ENCODE assay signal across 9 mouse cellular contexts in the genomic region with DNA sequence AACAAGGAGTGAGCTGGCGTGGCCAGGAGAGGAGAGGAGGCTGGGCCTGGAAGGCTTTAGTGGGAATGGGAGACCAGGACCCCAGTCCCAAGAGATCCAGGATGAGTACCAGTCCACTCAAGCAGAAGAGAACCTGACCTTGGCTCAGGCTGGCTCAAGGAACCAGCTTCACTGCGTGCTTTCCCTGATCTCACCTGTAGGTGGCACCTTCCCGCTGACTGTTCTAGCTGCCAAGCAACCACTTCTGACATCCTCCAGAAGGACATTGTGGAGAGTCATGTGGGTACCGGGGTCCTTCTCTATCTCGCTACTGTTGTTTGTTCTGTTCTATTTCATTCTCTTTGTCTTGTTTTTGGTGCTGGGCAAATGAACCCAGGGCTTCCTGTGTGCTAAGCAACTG.
DNase-seq lines count a peak whose midpoint lies in the region; ATAC-seq lines count a peak whose summit lies in the region.
"Had no signal": no experiment of that assay in that cellular context is flagged by ENCODE, and none has a peak within 500 bp of the region (broad histone marks: within the 10 kb centered on the region; RNA-seq: fewer than 3 reads in every experiment).

No protein-coding gene starts in this region.

- no peak overlapping the region for H3K4me2 ChIP-seq in limb, embryonic 11.5 days (ENCODE audit: low read depth, severe bottlenecking)
- H3K4me2 ChIP-seq: midbrain, embryonic 12.5 days had no signal

- no peak; the same call in 1 of the 2 replicates for ATAC-seq in limb, embryonic 11.5 days (ENCODE audit: insufficient number of reproducible peaks, low FRiP score, low TSS enrichment, low read depth)

- peak; percentile 3 for DNase-seq in thymus, postnatal 0 days (ENCODE audit: low spot score)
- DNase-seq in thymus, adult 18-20 months: no peak
- peak; percentile 53 to 60 for DNase-seq in adrenal gland, adult 18-20 months (ENCODE audit: low spot score in 2 of 2)
- DNase-seq in embryo, embryonic 10 days (ENCODE audit: low spot score): peak; percentile 80
- peak; percentile 40 to 62 for DNase-seq in heart, postnatal 14 days
- peak; percentile 81 for DNase-seq in limb, embryonic 11.5 days (ENCODE audit: low spot score)
- DNase-seq in right cerebral cortex, postnatal 10 days (ENCODE audit: low spot score in 2 of 2): peak; percentile 42 to 52
- DNase-seq in Muller cell, postnatal 12 days (ENCODE audit: inconsistent ontology term): no peak

- intact Hi-C loops in heart, postnatal 14 days (cut with DNase I): loop anchor here (10.0 kb wide), 1 partner anchor 323 kb away; a partner anchor contains a TSS

- H3K27ac ChIP-seq in limb, embryonic 11.5 days (replicated peaks; ENCODE audit: low read depth, low read length): no peak overlapping the region
- H3K27ac ChIP-seq: midbrain, embryonic 12.5 days had no signal

- peaks cover 3% of the 10 kb centered on the region; the same call in 1 of the 2 replicates for H3K27me3 ChIP-seq in limb, embryonic 11.5 days (ENCODE audit: control insufficient read depth, insufficient read depth, low read length)
- H3K27me3 ChIP-seq: midbrain, embryonic 12.5 days had no signal

- H3K9me3 ChIP-seq in limb, embryonic 11.5 days (ENCODE audit: control insufficient read depth, low read length): no peaks in the 10 kb centered on the region
- H3K9me3 ChIP-seq: midbrain, embryonic 12.5 days had no signal

- no peaks in the 10 kb centered on the region; the same call in 1 of the 2 replicates for H3K36me3 ChIP-seq in limb, embryonic 11.5 days (ENCODE audit: control insufficient read depth, insufficient read depth, low read length)
- H3K36me3 ChIP-seq: midbrain, embryonic 12.5 days had no signal

- H3K9ac ChIP-seq in limb, embryonic 11.5 days (ENCODE audit: low read length): no peak overlapping the region
- H3K9ac ChIP-seq: midbrain, embryonic 12.5 days had no signal

- 42% methylated on average over 5 of the region's 5 CpGs for WGBS in limb, embryonic 11.5 days

- peaks cover 2% of the 10 kb centered on the region; the same call in 1 of the 2 replicates for H3K4me1 ChIP-seq in limb, embryonic 11.5 days (ENCODE audit: control insufficient read depth, insufficient read depth, low read length)
- H3K4me1 ChIP-seq: midbrain, embryonic 12.5 days had no signal

- H3K4me3 ChIP-seq in limb, embryonic 11.5 days (ENCODE audit: low read depth, low read length): no peak overlapping the region
- H3K4me3 ChIP-seq: midbrain, embryonic 12.5 days had no signal

Comparison
In these comparisons a context has a peak if more than half of its experiments do, and no peak if none do; other contexts are left out.
1. DNase-seq: peak in thymus, postnatal 0 days (single experiment), adrenal gland, adult 18-20 months (2 of 2), embryo, embryonic 10 days (single experiment), heart, postnatal 14 days (2 of 2), limb, embryonic 11.5 days (single experiment) and right cerebral cortex, postnatal 10 days (2 of 2); none in thymus, adult 18-20 months (0 of 2) and Muller cell, postnatal 12 days (single experiment).